Mouse (Mus musculus) c-Kit-positive CD71-positive TER-119-positive erythroid progenitor cells, embryonic 14.5 days (primary cell): ENCODE data around the gene Vcam1.

Experiments used
- DNase-seq: peaks from one replicate; pipeline ENCODE4 v3.0.0-alpha.2; 2013; ENCODE audit warnings: low spot score

The Vcam1 gene

GRCm38 (mm10) chr3:116126508-116127190 is 2.8 kb downstream of the Vcam1 start:
- no peak for DNase-seq

- no peak for DNase-seq
Measured at GRCm38 (mm10) chr3:116126070-116126469, 3.4 kb downstream of the Vcam1 start.

- no peak for DNase-seq
Measured at GRCm38 (mm10) chr3:116123827-116124226, 5.7 kb downstream of the Vcam1 start.

- DNase-seq = no peak
Measured at GRCm38 (mm10) chr3:116122696-116123095, 6.8 kb downstream of the Vcam1 start.

GRCm38 (mm10) chr3:116121026-116121425 is 8.5 kb downstream of the Vcam1 start:
- DNase-seq = no peak

- no peak for DNase-seq
Measured at GRCm38 (mm10) chr3:116120391-116120790, 9.1 kb downstream of the Vcam1 start.

GRCm38 (mm10) chr3:116119162-116119561 is 10.3 kb downstream of the Vcam1 start:
- no peak for DNase-seq

GRCm38 (mm10) chr3:116117046-116117445 is 12.4 kb downstream of the Vcam1 start:
- no peak for DNase-seq

GRCm38 (mm10) chr3:116114249-116115188 is 15.0 kb downstream of the Vcam1 start:
- no peak for DNase-seq

- no peak for DNase-seq
Measured at GRCm38 (mm10) chr3:116113443-116114241, 15.8 kb downstream of the Vcam1 start.

- DNase-seq = no peak
Measured at GRCm38 (mm10) chr3:116112816-116113405, 16.6 kb downstream of the Vcam1 start.

- no peak for DNase-seq
Measured at GRCm38 (mm10) chr3:116105713-116106112, 23.8 kb downstream of the Vcam1 start.

GRCm38 (mm10) chr3:116104866-116105647 is 24.4 kb downstream of the Vcam1 start:
- DNase-seq = no peak

GRCm38 (mm10) chr3:116104270-116104669 is 25.2 kb downstream of the Vcam1 start:
- no peak for DNase-seq

- no peak for DNase-seq
Measured at GRCm38 (mm10) chr3:116100850-116101249, 28.6 kb downstream of the Vcam1 start.

GRCm38 (mm10) chr3:116095934-116096333 is 33.6 kb downstream of the Vcam1 start:
- no peak for DNase-seq

GRCm38 (mm10) chr3:116095312-116095711 is 34.2 kb downstream of the Vcam1 start:
- no peak for DNase-seq

- no peak for DNase-seq
Measured at GRCm38 (mm10) chr3:116094886-116095285, 34.6 kb downstream of the Vcam1 start.

- no peak for DNase-seq
Measured at GRCm38 (mm10) chr3:116094288-116094687, 35.2 kb downstream of the Vcam1 start.

- no peak for DNase-seq
Measured at GRCm38 (mm10) chr3:116092547-116092946, 36.9 kb downstream of the Vcam1 start.

- no peak for DNase-seq
Measured at GRCm38 (mm10) chr3:116091706-116092105, 37.8 kb downstream of the Vcam1 start.
